Mouse (Mus musculus) hindbrain, embryonic 11.5 days (tissue): ENCODE measurements at regions not wholly inside any gene's neighbourhood (a gene's known extent, or its start where the extent isn't known, plus 50 kb on each side); places are given as distances from the start of the nearest gene placed in this dataset.

Experiments
- ATAC-seq: fragments of 200-750 bp; cut with Nextera tagmentation; 2 replicates; pipeline ENCODE4 v1.8.0; 2017; ENCODE audit warnings: mild to moderate bottlenecking, moderate TSS enrichment, moderate library complexity; ENCODE audit not compliant: low FRiP score
- DNase-seq: peaks from one replicate; pipeline ENCODE4 v3.0.0-alpha.2; 2015; ENCODE audit warnings: low spot score
- H3K27ac ChIP-seq: fragments of 300-500 bp; sonication (generic); 2 replicates; pipeline ENCODE4 v1.5.1; 2014; ENCODE audit warnings: mild to moderate bottlenecking, low read depth, low read length
- H3K27me3 ChIP-seq: fragments of 300-500 bp; sonication (generic); 2 replicates; pipeline ENCODE4 v1.6.1; 2014; ENCODE audit warnings: mild to moderate bottlenecking, low read length, moderate library complexity, mixed read lengths; ENCODE audit not compliant: control insufficient read depth, insufficient read depth
- H3K36me3 ChIP-seq: fragments of 300-500 bp; sonication (generic); 2 replicates; pipeline ENCODE4 v1.6.1; 2014; ENCODE audit warnings: mild to moderate bottlenecking, low read length, moderate library complexity, mixed read lengths; ENCODE audit not compliant: control insufficient read depth, insufficient read depth
- H3K4me1 ChIP-seq: fragments of 300-500 bp; sonication (generic); replicated peaks from 2 replicates; pipeline ENCODE4 v1.6.1; 2014; ENCODE audit warnings: low read length, mixed read lengths; ENCODE audit not compliant: control insufficient read depth, insufficient read depth
- H3K4me2 ChIP-seq: fragments of 300-500 bp; sonication (generic); replicated peaks from 2 replicates; pipeline ENCODE4 v1.6.1; 2014; ENCODE audit warnings: mild to moderate bottlenecking, low read depth, low read length
- H3K4me3 ChIP-seq: fragments of 300-500 bp; sonication (generic); 2 replicates; pipeline ENCODE4 v1.5.1; 2014; ENCODE audit warnings: low read depth, low read length
- H3K9ac ChIP-seq: fragments of 300-500 bp; sonication (generic); 2 replicates; pipeline ENCODE4 v1.6.1; 2014; ENCODE audit warnings: low read depth, low read length
- H3K9me3 ChIP-seq: fragments of 300-500 bp; sonication (generic); 2 replicates; pipeline ENCODE4 v1.6.1; 2016; ENCODE audit warnings: low read length; ENCODE audit not compliant: control insufficient read depth
- WGBS: fragments of 180-500 bp; shearing (Covaris S2); extraction: QIAGEN DNeasy Blood & Tissue Kit; methylation state at CpG from one replicate; pipeline ENCODE4 v1.1.7; 2014; 5-methylcytosine and 5-hydroxymethylcytosine counted together

DNA sequence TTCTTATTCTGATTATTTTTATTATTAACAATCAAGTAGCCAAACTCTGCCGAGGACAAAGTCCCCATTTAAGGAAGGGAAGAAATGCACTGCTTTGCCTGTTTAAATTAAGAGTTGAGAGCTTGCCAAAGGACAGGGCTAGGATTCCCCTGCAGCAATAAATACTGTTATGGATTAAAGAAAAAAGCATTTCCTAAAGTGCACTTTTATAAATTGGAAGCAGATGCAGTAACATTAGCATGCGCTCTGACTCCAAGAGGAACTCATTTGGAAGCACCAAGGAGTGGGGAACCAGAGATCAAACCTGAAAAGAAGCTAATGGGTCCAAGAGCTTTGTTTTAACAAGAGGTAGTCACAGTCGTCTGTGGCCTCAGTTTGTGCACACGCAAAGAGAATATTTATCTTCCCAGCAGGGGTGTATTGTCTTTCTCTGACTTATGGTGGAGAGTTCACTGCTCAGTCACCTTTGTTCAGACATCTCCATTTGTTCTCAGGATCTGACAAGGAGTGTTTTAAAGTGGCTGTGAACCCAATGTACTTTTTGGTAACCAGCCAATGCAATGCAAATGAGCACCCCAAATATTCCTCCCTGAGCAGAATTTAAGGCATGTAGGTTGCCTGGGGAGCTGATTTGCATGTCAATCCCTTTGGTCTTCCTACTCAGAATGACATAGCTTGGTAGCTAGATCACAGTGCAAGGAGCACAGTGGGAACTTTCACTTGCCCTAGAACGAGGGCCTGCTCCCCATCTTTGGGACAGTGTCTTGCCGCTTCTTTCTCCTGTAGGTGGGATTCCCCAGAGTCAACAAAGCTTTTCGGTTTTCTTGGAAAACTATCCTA is 119.1 kb upstream of the Nbea start:
- WGBS: 14% methylated on average over 7 of the region's 7 CpGs
- Histone ChIP-seq H3K27me3 (no peaks in the 10 kb centered on the region), H3K9me3 (no peaks in the 10 kb centered on the region), H3K4me2 (no peak overlapping the region), H3K36me3 (no peaks in the 10 kb centered on the region), H3K4me1 (0 out of 2 replicates have a peak, but pooled peaks cover 2% of the 10 kb centered on the region), H3K4me3 (no peak overlapping the region), H3K27ac (no peak overlapping the region), H3K9ac (no peak overlapping the region)
- peak; percentile 32 for DNase-seq
- peak; percentile 86 for ATAC-seq

GRCm38 (mm10) chr3:56300769-56301168 is 117.3 kb upstream of the Nbea start:
- H3K4me1 ChIP-seq: 0 out of 2 replicates have a peak, but pooled peaks cover 2% of the 10 kb centered on the region
- ATAC-seq (no peak), DNase-seq (no peak)
- no peak overlapping the region for H3K4me2 ChIP-seq
- no peaks in the 10 kb centered on the region for H3K27me3 ChIP-seq
- no peaks in the 10 kb centered on the region for H3K9me3 ChIP-seq
- 91% methylated on average over 1 of the region's 1 CpGs for WGBS
- H3K9ac ChIP-seq: no peak overlapping the region
- H3K4me3 ChIP-seq: no peak overlapping the region
- no peak overlapping the region for H3K27ac ChIP-seq
- H3K36me3 ChIP-seq: no peaks in the 10 kb centered on the region

DNA sequence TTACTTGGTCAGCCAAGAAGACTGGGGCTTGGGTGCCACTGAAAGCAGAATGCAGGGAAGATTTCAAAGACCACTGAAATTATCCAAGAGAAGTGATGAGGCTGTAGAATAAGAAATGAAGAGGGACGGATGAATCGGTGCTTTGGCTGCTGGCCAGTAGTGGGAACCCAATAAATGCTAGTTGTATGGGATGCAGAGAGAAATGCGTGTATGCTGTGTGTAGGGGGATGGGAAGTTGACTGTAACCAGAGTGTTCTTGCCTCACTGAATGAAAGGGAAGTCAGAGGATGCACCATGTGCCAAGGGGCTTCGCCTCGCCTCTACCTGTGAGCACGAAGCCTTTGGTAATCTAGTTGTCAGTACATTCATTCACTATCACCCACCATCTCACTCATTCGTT is 112.1 kb upstream of the Nbea start:
- no peaks in the 10 kb centered on the region for H3K9me3 ChIP-seq
- H3K36me3 ChIP-seq: no peaks in the 10 kb centered on the region
- H3K27me3 ChIP-seq: no peaks in the 10 kb centered on the region
- no peak overlapping the region for H3K27ac ChIP-seq
- WGBS: 98% methylated on average over 7 of the region's 7 CpGs
- no peak overlapping the region for H3K4me2 ChIP-seq
- H3K4me1 ChIP-seq: no peaks in the 10 kb centered on the region
- no peak for DNase-seq
- H3K9ac ChIP-seq: no peak overlapping the region
- no peak for ATAC-seq
- H3K4me3 ChIP-seq: no peak overlapping the region

DNA sequence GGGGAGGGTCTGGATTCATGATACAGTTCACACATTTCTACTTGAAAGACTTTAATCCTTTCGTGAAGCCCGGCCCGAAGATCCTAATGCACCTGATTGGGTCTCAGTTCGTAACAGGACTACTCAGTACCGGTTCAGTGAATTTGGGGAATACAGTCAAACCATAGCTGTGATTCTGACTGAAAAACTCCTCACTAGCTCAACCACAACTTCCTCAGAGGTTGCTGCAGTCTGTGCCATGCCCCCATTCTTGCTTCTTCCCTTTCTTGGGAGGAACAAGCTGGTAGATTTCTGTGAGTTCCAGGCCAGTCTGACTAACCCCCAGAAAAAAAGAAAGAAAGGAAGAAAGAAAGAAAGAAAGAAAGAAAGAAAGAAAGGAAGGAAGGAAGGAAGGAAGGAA is 98.0 kb upstream of the Nbea start:
- no peak overlapping the region for H3K4me2 ChIP-seq
- 88% methylated on average over 5 of the region's 5 CpGs for WGBS
- no peak overlapping the region for H3K9ac ChIP-seq
- H3K9me3 ChIP-seq: no peaks in the 10 kb centered on the region
- no peaks in the 10 kb centered on the region for H3K27me3 ChIP-seq
- no peak for DNase-seq
- H3K27ac ChIP-seq: no peak overlapping the region
- ATAC-seq: no peak
- no peak overlapping the region for H3K4me3 ChIP-seq
- no peaks in the 10 kb centered on the region for H3K36me3 ChIP-seq
- no peaks in the 10 kb centered on the region for H3K4me1 ChIP-seq

DNA sequence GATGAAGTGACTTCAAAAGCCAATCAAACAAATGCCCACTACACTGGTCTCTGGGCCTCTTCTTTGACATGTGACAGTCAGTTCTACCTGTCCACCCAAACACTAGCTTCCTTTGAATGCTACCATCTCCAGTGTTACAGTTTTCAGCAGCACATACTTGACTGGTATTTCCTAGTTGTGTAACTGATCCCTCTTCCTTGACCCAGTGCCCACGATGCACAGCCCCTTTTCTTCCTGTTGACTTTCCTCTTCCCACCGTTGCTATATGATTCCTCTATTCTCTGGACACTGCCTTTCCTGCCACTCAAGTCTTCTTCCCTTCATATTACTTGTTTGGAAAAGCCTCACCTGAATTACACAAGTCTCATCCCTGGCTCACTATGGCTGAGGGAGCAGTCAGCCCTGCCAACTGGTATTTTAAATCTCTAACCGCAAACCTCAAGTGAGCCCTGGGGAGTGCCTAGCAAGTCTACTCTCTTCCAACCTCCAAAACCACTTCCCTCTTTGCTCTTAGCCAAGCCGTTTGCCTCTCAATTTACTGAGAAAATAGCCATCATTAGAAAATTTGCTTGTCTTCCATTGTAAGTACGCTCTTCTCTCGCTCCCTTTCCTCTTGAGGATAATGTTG is 96.9 kb upstream of the Nbea start:
- Histone ChIP-seq H3K36me3 (no peaks in the 10 kb centered on the region), H3K27me3 (no peaks in the 10 kb centered on the region), H3K4me3 (no peak overlapping the region), H3K27ac (no peak overlapping the region), H3K9me3 (no peaks in the 10 kb centered on the region), H3K4me2 (no peak overlapping the region), H3K4me1 (no peaks in the 10 kb centered on the region), H3K9ac (no peak overlapping the region)
- WGBS: 91% methylated on average over 6 of the region's 6 CpGs
- DNase-seq (no peak), ATAC-seq (no peak)

GRCm38 (mm10) chr3:56272587-56272986 is 89.1 kb upstream of the Nbea start:
- no peaks in the 10 kb centered on the region for H3K4me1 ChIP-seq

DNA sequence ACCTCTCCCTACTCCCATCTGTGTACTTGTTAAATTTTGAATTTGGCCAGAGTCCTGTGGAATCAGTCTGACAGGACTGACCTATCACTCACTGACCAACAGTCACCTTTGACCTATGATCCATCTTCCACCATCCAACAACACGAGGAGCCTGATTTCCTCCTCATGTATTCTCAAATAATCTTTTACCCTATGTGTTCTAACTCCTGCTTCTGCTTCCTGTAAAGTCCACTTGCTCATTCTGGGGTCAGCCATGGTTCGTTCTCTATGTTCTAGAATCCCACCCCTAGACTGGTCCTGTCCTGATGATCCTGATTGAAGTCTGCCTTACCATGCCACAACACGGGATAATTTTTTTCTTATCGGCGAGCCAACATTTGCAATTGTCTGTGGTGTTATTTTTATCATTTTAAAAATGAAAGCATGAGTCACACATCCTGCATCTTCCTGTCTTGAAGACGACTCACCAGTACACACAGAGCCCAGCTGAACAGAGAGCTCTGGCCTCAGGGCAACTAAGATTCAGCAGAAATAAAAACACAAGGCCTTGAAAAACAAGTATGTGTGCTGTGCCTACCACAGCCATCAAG is 86.8 kb upstream of the Nbea start:
- Histone ChIP-seq H3K9me3 (no peaks in the 10 kb centered on the region), H3K36me3 (no peaks in the 10 kb centered on the region), H3K27ac (no peak overlapping the region), H3K4me3 (no peak overlapping the region), H3K9ac (no peak overlapping the region), H3K4me1 (no peaks in the 10 kb centered on the region), H3K4me2 (no peak overlapping the region), H3K27me3 (no peaks in the 10 kb centered on the region)
- no peak for DNase-seq
- ATAC-seq: no peak
- WGBS: 84% methylated on average over 6 of the region's 6 CpGs

More at GRCm38 (mm10) chr3:56272587-56272986, 89.1 kb upstream of the Nbea start:
- Histone ChIP-seq H3K36me3 (no peaks in the 10 kb centered on the region), H3K9me3 (no peaks in the 10 kb centered on the region), H3K4me3 (no peak overlapping the region), H3K27ac (no peak overlapping the region), H3K27me3 (no peaks in the 10 kb centered on the region), H3K9ac (no peak overlapping the region), H3K4me2 (no peak overlapping the region)
- DNase-seq (no peak), ATAC-seq (no peak)
- WGBS: 96% methylated on average over 3 of the region's 3 CpGs

DNA sequence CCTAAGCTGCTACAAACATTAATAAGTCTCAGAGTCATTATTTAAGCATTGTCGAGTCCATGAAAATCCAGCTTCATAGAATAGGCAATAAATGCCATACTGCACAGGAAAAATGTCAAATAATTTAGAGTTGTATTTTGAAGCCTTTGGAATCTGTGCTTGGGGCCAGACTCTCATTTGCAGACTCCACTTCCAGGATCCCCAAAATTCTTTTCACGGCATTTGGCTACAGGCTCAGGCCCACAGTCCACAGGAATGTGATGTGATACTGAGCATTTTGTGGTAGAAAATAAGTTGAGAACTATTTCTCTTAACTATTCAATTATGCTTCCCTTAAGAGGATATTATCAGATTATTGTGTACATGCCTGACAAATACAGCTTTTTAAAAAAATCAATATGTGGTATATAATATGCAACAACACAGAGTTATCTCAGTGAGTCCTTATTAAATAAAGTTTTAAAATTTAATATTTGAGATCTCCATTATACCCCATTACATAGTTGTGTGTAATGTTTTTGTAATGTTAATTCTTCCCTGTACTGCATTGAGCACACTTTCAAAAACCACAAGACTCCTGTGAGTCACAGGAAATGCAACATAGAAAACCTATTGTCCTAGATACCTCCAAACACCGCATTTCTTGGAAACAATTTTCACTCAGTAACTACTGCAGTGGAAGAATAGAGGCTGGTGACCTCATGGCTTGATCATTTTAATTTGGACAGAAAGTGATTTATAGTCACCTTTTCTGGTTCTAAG is 78.5 kb upstream of the Nbea start:
- DNase-seq: no peak
- WGBS: 85% methylated on average over 3 of the region's 3 CpGs

More for the DNA sequence above, 78.5 kb upstream of the Nbea start:
- Histone ChIP-seq H3K4me3 (no peak overlapping the region), H3K27ac (no peak overlapping the region), H3K4me1 (no peaks in the 10 kb centered on the region), H3K9ac (no peak overlapping the region), H3K36me3 (no peaks in the 10 kb centered on the region), H3K4me2 (no peak overlapping the region), H3K27me3 (no peaks in the 10 kb centered on the region), H3K9me3 (no peaks in the 10 kb centered on the region)
- ATAC-seq: no peak
